Mouse (Mus musculus) midbrain, embryonic 14.5 days (tissue): ENCODE measurements around the gene Nrf1. TPM values are rescaled to one million over a fixed set of nuclear protein-coding genes. Genes with fewer than 3 reads are reported as not detected.

Experiments
- ATAC-seq: fragments of 200-750 bp; cut with Nextera tagmentation; 2 replicates; pipeline ENCODE4 v1.8.0; 2017; ENCODE audit warnings: moderate number of reproducible peaks, moderate library complexity; ENCODE audit not compliant: low FRiP score, low TSS enrichment
- DNase-seq: peaks from one replicate; pipeline ENCODE4 v3.0.0-alpha.2; 2015
- H3K27ac ChIP-seq: fragments of 300-500 bp; sonication (generic); replicated peaks from 2 replicates; pipeline ENCODE4 v1.5.1; 2014; ENCODE audit warnings: mild to moderate bottlenecking, low read depth, low read length, moderate library complexity
- H3K27me3 ChIP-seq: fragments of 300-500 bp; sonication (generic); 2 replicates; pipeline ENCODE4 v1.6.1; 2014; ENCODE audit warnings: low read length, control low read depth, mixed read lengths; ENCODE audit not compliant: control insufficient read depth, insufficient read depth
- H3K36me3 ChIP-seq: fragments of 300-500 bp; sonication (generic); 2 replicates; pipeline ENCODE4 v1.6.1; 2014; ENCODE audit warnings: low read length, control low read depth; ENCODE audit not compliant: control insufficient read depth, insufficient read depth
- H3K4me1 ChIP-seq: fragments of 300-500 bp; sonication (generic); 2 replicates; pipeline ENCODE4 v1.6.1; 2014; ENCODE audit warnings: mild to moderate bottlenecking, antibody characterized with exemption, low read length, control low read depth; ENCODE audit not compliant: control insufficient read depth, insufficient read depth
- H3K4me2 ChIP-seq: fragments of 300-500 bp; sonication (generic); 2 replicates; pipeline ENCODE4 v1.6.1; 2014; ENCODE audit warnings: mild to moderate bottlenecking, low read length, moderate library complexity
- H3K4me3 ChIP-seq: fragments of 300-500 bp; sonication (generic); replicated peaks from 2 replicates; pipeline ENCODE4 v1.5.1; 2014; ENCODE audit warnings: low read depth, low read length
- H3K9ac ChIP-seq: fragments of 300-500 bp; sonication (generic); replicated peaks from 2 replicates; pipeline ENCODE4 v1.6.1; 2014; ENCODE audit warnings: mild to moderate bottlenecking, low read length, moderate library complexity
- H3K9me3 ChIP-seq: fragments of 300-500 bp; sonication (generic); 2 replicates; pipeline ENCODE4 v1.6.1; 2016; ENCODE audit warnings: low read length, control low read depth, mixed read lengths; ENCODE audit not compliant: control insufficient read depth
- WGBS: fragments of 180-500 bp; shearing (Covaris S2); extraction: QIAGEN DNeasy Blood & Tissue Kit; methylation state at CpG from one replicate; pipeline ENCODE4 v1.1.7; 2014; 5-methylcytosine and 5-hydroxymethylcytosine counted together
- polyA plus RNA-seq: library from polyadenylated mRNA; unstranded; fragments of >200 nt; fragmentation: Nextera tagmentation; extraction: Ambion mirVana; gene quantifications from 2 replicates; pipeline ENCODE4 v1.2.1, GENCODE M21; 2014

Gene Nrf1
- polyA plus RNA-seq, 1 experiment from 2014 or later = 42.8 TPM

DNA sequence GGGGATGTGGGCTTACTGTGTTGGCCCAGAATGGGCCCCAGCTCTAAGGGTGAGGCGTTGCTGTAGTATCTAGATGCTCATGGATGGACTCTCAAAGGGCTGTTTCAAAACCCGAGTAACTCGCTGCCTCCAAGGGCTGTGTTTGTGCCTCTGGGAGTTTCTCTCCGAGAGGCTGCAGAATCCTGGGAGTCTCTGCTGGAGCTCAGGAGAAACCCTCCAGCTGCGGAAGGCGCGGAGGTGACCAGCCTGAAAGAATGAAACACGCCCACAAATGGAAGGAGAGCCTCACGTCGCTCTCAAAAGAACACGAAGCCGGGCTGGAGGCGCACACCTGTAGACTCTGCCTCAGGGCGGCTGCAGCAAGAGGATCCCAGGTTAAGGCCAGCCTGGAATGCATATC lies 129.5 kb downstream of the Nrf1 start:
- no peak overlapping the region for H3K4me3 ChIP-seq
- H3K27ac ChIP-seq = no peak overlapping the region
- H3K4me2 ChIP-seq = no peak overlapping the region
- peaks cover 93% of the 10 kb centered on the region for H3K27me3 ChIP-seq
- no peak for ATAC-seq
- under 1% methylated on average over 14 of the region's 14 CpGs for WGBS
- H3K36me3 ChIP-seq = no peaks in the 10 kb centered on the region
- H3K4me1 ChIP-seq = 0 out of 2 replicates have a peak, but pooled peaks cover 22% of the 10 kb centered on the region
- no peaks in the 10 kb centered on the region for H3K9me3 ChIP-seq
- DNase-seq = peak; percentile 46
- no peak overlapping the region for H3K9ac ChIP-seq

- peak; percentile 43 for DNase-seq
- 3% methylated on average over 27 of the region's 27 CpGs for WGBS
Observed at GRCm38 (mm10) chr6:30178023-30178639, 130.3 kb downstream of the Nrf1 start.

DNA sequence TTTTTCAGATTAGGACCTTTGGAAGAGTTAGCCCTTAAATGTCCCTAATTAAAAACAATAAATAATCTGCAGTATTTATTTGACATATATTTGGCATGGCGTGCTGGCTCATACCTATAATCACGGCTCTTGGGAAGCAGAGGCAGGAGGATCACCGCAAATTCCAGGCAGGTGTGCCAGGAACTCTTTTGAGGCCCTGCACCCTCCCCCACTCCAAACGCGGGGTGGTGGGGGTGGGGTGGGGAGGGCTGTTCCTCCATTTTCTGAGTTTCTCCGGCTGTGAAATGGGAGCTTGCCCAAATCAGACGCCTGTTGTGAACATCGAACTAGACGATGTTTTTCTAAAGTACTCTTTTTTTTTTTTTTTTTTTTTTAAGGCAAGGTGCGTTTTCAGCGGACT lies 131.3 kb downstream of the Nrf1 start:
- H3K4me1 ChIP-seq = 0 out of 2 replicates have a peak, but pooled peaks cover 15% of the 10 kb centered on the region
- no peaks in the 10 kb centered on the region for H3K9me3 ChIP-seq
- H3K4me3 ChIP-seq = no peak overlapping the region
- peaks cover 75% of the 10 kb centered on the region for H3K27me3 ChIP-seq
- DNase-seq (no peak), ATAC-seq (no peak)
- no peak overlapping the region for H3K27ac ChIP-seq
- no peak overlapping the region for H3K9ac ChIP-seq
- WGBS = 23% methylated on average over 11 of the region's 11 CpGs
- H3K4me2 ChIP-seq = no peak overlapping the region
- H3K36me3 ChIP-seq = no peaks in the 10 kb centered on the region

More at GRCm38 (mm10) chr6:30178023-30178639, 130.3 kb downstream of the Nrf1 start:
- no peak for ATAC-seq
- no peak overlapping the region for H3K4me2 ChIP-seq
- no peaks in the 10 kb centered on the region for H3K9me3 ChIP-seq
- peaks cover 85% of the 10 kb centered on the region for H3K27me3 ChIP-seq
- H3K4me3 ChIP-seq = no peak overlapping the region
- no peak overlapping the region for H3K27ac ChIP-seq
- H3K9ac ChIP-seq = no peak overlapping the region
- 0 out of 2 replicates have a peak, but pooled peaks cover 22% of the 10 kb centered on the region for H3K4me1 ChIP-seq
- no peaks in the 10 kb centered on the region for H3K36me3 ChIP-seq

GRCm38 (mm10) chr6:30180321-30180720 lies 132.5 kb downstream of the Nrf1 start:
- Histone ChIP-seq H3K27me3 (peaks cover 63% of the 10 kb centered on the region), H3K4me2 (no peak overlapping the region), H3K4me3 (no peak overlapping the region), H3K4me1 (0 out of 2 replicates have a peak, but pooled peaks cover 10% of the 10 kb centered on the region), H3K9me3 (no peaks in the 10 kb centered on the region), H3K9ac (no peak overlapping the region), H3K36me3 (no peaks in the 10 kb centered on the region), H3K27ac (no peak overlapping the region)
- no peak for ATAC-seq
- DNase-seq = no peak
- WGBS = 36% methylated on average over 2 of the region's 2 CpGs

GRCm38 (mm10) chr6:30182038-30182437 lies 134.2 kb downstream of the Nrf1 start:
- Histone ChIP-seq H3K36me3 (no peaks in the 10 kb centered on the region), H3K9ac (no peak overlapping the region), H3K27me3 (peaks cover 46% of the 10 kb centered on the region), H3K4me2 (no peak overlapping the region), H3K4me1 (0 out of 2 replicates have a peak, but pooled peaks cover 4% of the 10 kb centered on the region), H3K4me3 (no peak overlapping the region), H3K9me3 (no peaks in the 10 kb centered on the region), H3K27ac (no peak overlapping the region)
- DNase-seq (no peak), ATAC-seq (no peak)
- WGBS = 70% methylated on average over 6 of the region's 6 CpGs

- DNase-seq = no peak
- no peaks in the 10 kb centered on the region for H3K9me3 ChIP-seq
- no peaks in the 10 kb centered on the region for H3K4me1 ChIP-seq
- H3K36me3 ChIP-seq = no peaks in the 10 kb centered on the region
- no peak overlapping the region for H3K4me3 ChIP-seq
- peaks cover 32% of the 10 kb centered on the region for H3K27me3 ChIP-seq
- H3K9ac ChIP-seq = no peak overlapping the region
- no peak overlapping the region for H3K4me2 ChIP-seq
- WGBS = 77% methylated on average over 4 of the region's 4 CpGs
- ATAC-seq = no peak
- H3K27ac ChIP-seq = no peak overlapping the region
Observed at GRCm38 (mm10) chr6:30183624-30184023, 135.8 kb downstream of the Nrf1 start.

- Histone ChIP-seq H3K4me1 (no peaks in the 10 kb centered on the region), H3K9ac (no peak overlapping the region), H3K27me3 (no peaks in the 10 kb centered on the region), H3K9me3 (no peaks in the 10 kb centered on the region), H3K27ac (no peak overlapping the region), H3K4me3 (no peak overlapping the region), H3K36me3 (no peaks in the 10 kb centered on the region), H3K4me2 (no peak overlapping the region)
- ATAC-seq (no peak), DNase-seq (no peak)
- 83% methylated on average over 11 of the region's 11 CpGs for WGBS
Observed at GRCm38 (mm10) chr6:30195656-30196055, 147.9 kb downstream of the Nrf1 start.

- H3K27ac ChIP-seq = no peak overlapping the region
- H3K4me3 ChIP-seq = no peak overlapping the region
- no peaks in the 10 kb centered on the region for H3K4me1 ChIP-seq
- no peak overlapping the region for H3K4me2 ChIP-seq
- 83% methylated on average over 8 of the region's 8 CpGs for WGBS
- H3K36me3 ChIP-seq = no peaks in the 10 kb centered on the region
- DNase-seq = no peak
- ATAC-seq = no peak
- no peak overlapping the region for H3K9ac ChIP-seq
- no peaks in the 10 kb centered on the region for H3K9me3 ChIP-seq
- H3K27me3 ChIP-seq = no peaks in the 10 kb centered on the region
Observed at GRCm38 (mm10) chr6:30196143-30196542, 148.4 kb downstream of the Nrf1 start.
